Mouse (Mus musculus): ENCODE data around the gene Tbc1d23.

Gene Tbc1d23

GRCm38 (mm10) chr16:57157728-57158127 lies 73.6 kb downstream of the Tbc1d23 start:
- no peak for DNase-seq

- DNase-seq = no peak
These were observed 74.2 kb downstream of the Tbc1d23 start for GRCm38 (mm10) chr16:57157076-57157475.

GRCm38 (mm10) chr16:57155899-57156298 lies 75.4 kb downstream of the Tbc1d23 start:
- DNase-seq = no peak

GRCm38 (mm10) chr16:57151437-57151836 lies 79.9 kb downstream of the Tbc1d23 start:
- DNase-seq = no peak

GRCm38 (mm10) chr16:57144741-57145140 lies 86.6 kb downstream of the Tbc1d23 start:
- no peak for DNase-seq

GRCm38 (mm10) chr16:57133611-57134010 lies 97.7 kb downstream of the Tbc1d23 start:
- no peak for DNase-seq

- DNase-seq = no peak
These were observed 99.0 kb downstream of the Tbc1d23 start for GRCm38 (mm10) chr16:57132326-57132725.

GRCm38 (mm10) chr16:57131544-57131943 lies 99.8 kb downstream of the Tbc1d23 start:
- DNase-seq = no peak

GRCm38 (mm10) chr16:57130752-57131400 lies 100.4 kb downstream of the Tbc1d23 start:
- DNase-seq = no peak

GRCm38 (mm10) chr16:57127825-57128224 lies 103.5 kb downstream of the Tbc1d23 start:
- no peak for DNase-seq

- DNase-seq = no peak
These were observed 105.0 kb downstream of the Tbc1d23 start for GRCm38 (mm10) chr16:57126268-57126667.

- DNase-seq = no peak
These were observed 108.4 kb downstream of the Tbc1d23 start for GRCm38 (mm10) chr16:57122682-57123445.

- DNase-seq = no peak
These were observed 109.4 kb downstream of the Tbc1d23 start for GRCm38 (mm10) chr16:57121816-57122415.

- DNase-seq = peak; percentile 96
These were observed 110.1 kb downstream of the Tbc1d23 start, which contains the start of gene Tomm70a for GRCm38 (mm10) chr16:57120913-57121815. TSS of gene Tomm70a (plus strand) at chr16:57121703.
